Mouse (Mus musculus) adrenal gland, postnatal 25 days (tissue): ENCODE results near the gene Emx2. TPM values are rescaled to one million over a fixed set of nuclear protein-coding genes. Genes with fewer than 3 reads are reported as not detected.

Experiments used
- DNase-seq: peaks from one replicate; pipeline ENCODE4 v3.0.0; 2021; ENCODE audit warnings: mixed read lengths
- long read RNA-seq: library from polyadenylated mRNA; stranded (forward); transcript quantifications from one replicate; pipeline ENCODE4 v2.0.0, GENCODE M21; 2021
- total RNA-seq: library from RNA; stranded (reverse); gene quantifications from 2 replicates; pipeline ENCODE4 v1.2.3, GENCODE M21; 2021

Emx2 gene
- total RNA-seq = not detected in 2 replicates
- long read RNA-seq = 0 reads

GRCm38 (mm10) chr19:59457951-59458742, at the start of gene Emx2:
Emx2 (plus strand) TSS chr19:59458372.
- peak; percentile 54 for DNase-seq

GRCm38 (mm10) chr19:59414128-59414527, 44.0 kb upstream of the Emx2 start:
- no peak for DNase-seq

GRCm38 (mm10) chr19:59418024-59418423, 40.1 kb upstream of the Emx2 start:
- peak; percentile 86 for DNase-seq

- no peak for DNase-seq
These were observed 39.5 kb upstream of the Emx2 start for GRCm38 (mm10) chr19:59418671-59419070.

GRCm38 (mm10) chr19:59422393-59422792, 35.8 kb upstream of the Emx2 start:
- DNase-seq = no peak

GRCm38 (mm10) chr19:59423685-59424084, 34.5 kb upstream of the Emx2 start:
- no peak for DNase-seq

- no peak for DNase-seq
These were observed 33.2 kb upstream of the Emx2 start for GRCm38 (mm10) chr19:59424975-59425374.

- no peak for DNase-seq
These were observed 25.9 kb upstream of the Emx2 start for GRCm38 (mm10) chr19:59432286-59432685.

GRCm38 (mm10) chr19:59450561-59451135, 7.5 kb upstream of the Emx2 start:
- no peak for DNase-seq

- no peak for DNase-seq
These were observed 6.7 kb upstream of the Emx2 start for GRCm38 (mm10) chr19:59451441-59451951.

- DNase-seq = no peak
These were observed 5.9 kb upstream of the Emx2 start for GRCm38 (mm10) chr19:59452321-59452720.

GRCm38 (mm10) chr19:59453591-59453990, 4.6 kb upstream of the Emx2 start:
- DNase-seq = no peak

- peak; percentile 83 for DNase-seq
These were observed 4.0 kb upstream of the Emx2 start for GRCm38 (mm10) chr19:59454196-59454595.

- DNase-seq = no peak
These were observed 2.5 kb upstream of the Emx2 start for GRCm38 (mm10) chr19:59455671-59456070.

GRCm38 (mm10) chr19:59457011-59457945, 894 bp upstream of the Emx2 start:
- DNase-seq = no peak

GRCm38 (mm10) chr19:59458743-59459135, 567 bp downstream of the Emx2 start:
- DNase-seq = no peak

- peak; percentile 28 for DNase-seq
These were observed 1.1 kb downstream of the Emx2 start for GRCm38 (mm10) chr19:59459158-59459781.

GRCm38 (mm10) chr19:59459811-59460241, 1.7 kb downstream of the Emx2 start:
- no peak for DNase-seq

- no peak for DNase-seq
These were observed 2.4 kb downstream of the Emx2 start for GRCm38 (mm10) chr19:59460328-59461115.

GRCm38 (mm10) chr19:59461481-59462421, 3.6 kb downstream of the Emx2 start:
- no peak for DNase-seq
